Mouse (Mus musculus): ENCODE results near the gene Cbx7. TPM values are rescaled to one million over a fixed set of nuclear protein-coding genes. Genes with fewer than 3 reads are reported as not detected.

Cbx7 gene
- total and polyA plus RNA-seq, 3 experiments, result 8.1 to 12.4 (median 12.1) TPM

- TF ChIP-seq RAD21 (IDR thresholded peaks at IDR 0.05; ENCODE audit: low read depth, low read length) (no peak), TCF12 (IDR thresholded peaks at IDR 0.05; ENCODE audit: low read depth, low read length) (peak; percentile 49; the same call in 1 of the 2 replicates), JUN (IDR thresholded peaks at IDR 0.05; ENCODE audit: insufficient read depth, low read depth, low read length) (peak; percentile 26; the same call in 1 of the 2 replicates), MEF2A (IDR thresholded peaks at IDR 0.05; ENCODE audit: borderline replicate concordance, low read depth, low read length) (peak; percentile 69), MAFK (IDR thresholded peaks at IDR 0.05; ENCODE audit: insufficient replicate concordance, low read length) (peak; percentile 53; the same call in 1 of the 2 replicates), PAX5 (IDR thresholded peaks at IDR 0.05; ENCODE audit: low read length) (no peak), KAT2A (IDR thresholded peaks at IDR 0.05; ENCODE audit: insufficient replicate concordance, low read length) (0 out of 2 replicates have a peak, but pooled peaks have one; percentile 54), CTCF (conservative IDR thresholded peaks at IDR 0.05 in 1 of 2, IDR thresholded peaks at IDR 0.05 in 1 of 2; ENCODE audit: low read depth in 2 of 2, low read length in 2 of 2) (no peak), EP300 (IDR thresholded peaks at IDR 0.05; ENCODE audit: low read length) (peak; percentile 76), HCFC1 (IDR thresholded peaks at IDR 0.05; ENCODE audit: low read depth, low read length) (no peak), USF2 (conservative IDR thresholded peaks at IDR 0.05; ENCODE audit: low read depth, low read length) (no peak)
Measured at GRCm38 (mm10) chr15:79933670-79934514, 37.0 kb downstream of the Cbx7 start (continued).

GRCm38 (mm10) chr15:79933052-79933669, 37.8 kb downstream of the Cbx7 start:
- Histone ChIP-seq H3K9me3 (replicated peaks; ENCODE audit: low read length) (no peaks in the 10 kb centered on the region), H3K27me3 (replicated peaks) (no peaks in the 10 kb centered on the region), H3K4me3 (replicated peaks in 1 of 3; ENCODE audit: low read depth in 2 of 3, low read length in 2 of 3, poor library complexity in 1 of 3) (peak overlapping the region; percentile 50 to 66 (median 55)), H3K36me3 (replicated peaks in 1 of 2; ENCODE audit: control insufficient read depth in 1 of 2, insufficient read depth in 1 of 2, low read length in 1 of 2) (peaks cover 10 to 23% of the 10 kb centered on the region in 2 experiments), H3K4me2 (ENCODE audit: insufficient read depth, low read depth, poor library complexity, severe bottlenecking) (peak overlapping the region; percentile 74), H3K4me1 (ENCODE audit: control insufficient read depth in 1 of 2, insufficient read depth in 2 of 2) (peaks cover 12 to 53% of the 10 kb centered on the region in 2 experiments), H3K9ac (ENCODE audit: insufficient read depth, low read depth) (peak overlapping the region; percentile 65), H3K79me2 (replicated peaks; ENCODE audit: control insufficient read depth, extremely low read depth, insufficient read depth, poor library complexity, severe bottlenecking) (no peaks in the 10 kb centered on the region), H3K27ac (ENCODE audit: insufficient read depth, low read depth) (peak overlapping the region; percentile 99)
- DNase-seq (ENCODE audit: extremely low read depth), result no peak
- TF ChIP-seq EP300 (IDR thresholded peaks at IDR 0.05; ENCODE audit: low read length) (0 out of 2 replicates have a peak, but pooled peaks have one; percentile 17), USF1 (IDR thresholded peaks at IDR 0.05; ENCODE audit: low read depth, low read length) (no peak), MAFK (IDR thresholded peaks at IDR 0.05; ENCODE audit: insufficient replicate concordance, low read length) (no peak), JUND (conservative IDR thresholded peaks at IDR 0.05; ENCODE audit: low read depth, low read length) (no peak), SIN3A (IDR thresholded peaks at IDR 0.05; ENCODE audit: low read length) (no peak), CHD1 (IDR thresholded peaks at IDR 0.05; ENCODE audit: low read depth, low read length) (peak; percentile 72; the same call in 1 of the 2 replicates), UBTF (IDR thresholded peaks at IDR 0.05; ENCODE audit: low read depth, low read length) (0 out of 2 replicates have a peak, but pooled peaks have one; percentile 38)
- in situ Hi-C loops (cut with MboI; ENCODE audit: low pct_ligation_motif_present, low pct_unique_long_range_greater_than_20kb, low sequenced_read_pairs) (no loop called here), dilution Hi-C loops (cut with MboI; ENCODE audit: extremely low pct_ligation_motif_present, extremely low pct_unique_long_range_greater_than_20kb, low sequenced_read_pairs) (no loop called here)
